Mouse (Mus musculus): Measurements from ENCODE around the gene H2-D1. TPM values are rescaled to one million over a fixed set of nuclear protein-coding genes. Genes with fewer than 3 reads are reported as not detected.

The H2-D1 gene
- polyA plus RNA-seq (2014; fragmentation: Nextera tagmentation; extraction: Ambion mirVana): 38.3 and 42.8 TPM in 2 replicates

GRCm38 (mm10) chr17:35262664-35263522, at the start of gene H2-D1:
TSS of gene H2-D1 (plus strand) at chr17:35262730.
- Histone ChIP-seq H3K9ac (ENCODE audit: low read depth, low read length) (peak within 1 kb of the TSS; percentile 50), H3K36me3 (ENCODE audit: control insufficient read depth, insufficient read depth, low read length) (no peaks in the 10 kb centered on the region), H3K27ac (ENCODE audit: low read depth, low read length) (no peak within 1 kb of the TSS), H3K4me2 (replicated peaks; ENCODE audit: low read depth, low read length) (peak within 1 kb of the TSS; percentile 99), H3K27me3 (ENCODE audit: control insufficient read depth, insufficient read depth, low read length) (peaks cover 25% of the 10 kb centered on the region), H3K9me3 (ENCODE audit: control insufficient read depth, low read length) (no peaks in the 10 kb centered on the region), H3K4me3 (ENCODE audit: low read length) (peak within 1 kb of the TSS; percentile 64), H3K4me1 (ENCODE audit: control insufficient read depth, insufficient read depth, low read length) (no peaks in the 10 kb centered on the region)
- 1% methylated on average over 73 of the region's 73 CpGs for WGBS
- peak; percentile 90 for ATAC-seq (ENCODE audit: low FRiP score, low TSS enrichment)

DNA sequence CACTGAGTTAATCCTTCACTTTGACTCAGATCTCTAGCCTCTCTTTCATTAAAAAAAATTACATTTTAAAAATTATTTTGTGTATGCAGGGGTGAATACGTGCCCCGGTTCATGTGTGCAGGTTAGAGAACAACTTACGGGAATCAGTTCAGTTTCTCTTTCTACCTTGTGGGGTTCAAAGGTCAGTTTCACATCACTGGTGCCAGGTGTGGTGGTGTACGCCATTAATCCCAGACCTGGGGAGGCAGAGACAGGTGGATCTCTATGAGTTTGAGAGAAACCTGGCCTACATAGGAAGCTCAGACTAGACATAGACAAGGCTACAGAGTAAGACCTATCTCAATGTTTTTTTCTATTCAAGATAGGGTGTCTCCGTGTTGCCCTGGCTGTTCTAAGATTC, 49.5 kb upstream of the H2-D1 start:
- H3K27me3 ChIP-seq (ENCODE audit: control insufficient read depth, insufficient read depth, low read length): no peaks in the 10 kb centered on the region
- no peak overlapping the region for H3K4me2 ChIP-seq (replicated peaks; ENCODE audit: low read depth, low read length)
- no peak overlapping the region for H3K27ac ChIP-seq (ENCODE audit: low read depth, low read length)
- ATAC-seq (ENCODE audit: low FRiP score, low TSS enrichment): no peak
- H3K36me3 ChIP-seq (ENCODE audit: control insufficient read depth, insufficient read depth, low read length): no peaks in the 10 kb centered on the region
- WGBS: 88% methylated on average over 5 of the region's 5 CpGs
- H3K4me1 ChIP-seq (ENCODE audit: control insufficient read depth, insufficient read depth, low read length): no peaks in the 10 kb centered on the region
- no peak overlapping the region for H3K9ac ChIP-seq (ENCODE audit: low read depth, low read length)
- no peaks in the 10 kb centered on the region for H3K9me3 ChIP-seq (ENCODE audit: control insufficient read depth, low read length)
- no peak overlapping the region for H3K4me3 ChIP-seq (ENCODE audit: low read length)

GRCm38 (mm10) chr17:35218516-35219193, 43.9 kb upstream of the H2-D1 start:
- Histone ChIP-seq H3K4me1 (ENCODE audit: control insufficient read depth, insufficient read depth, low read length) (no peaks in the 10 kb centered on the region; the same call in 1 of the 2 replicates), H3K36me3 (ENCODE audit: control insufficient read depth, insufficient read depth, low read length) (peaks cover 25% of the 10 kb centered on the region), H3K4me2 (replicated peaks; ENCODE audit: low read depth, low read length) (no peak overlapping the region), H3K4me3 (ENCODE audit: low read length) (no peak overlapping the region), H3K27ac (ENCODE audit: low read depth, low read length) (peak overlapping the region; percentile 15; the same call in 1 of the 2 replicates), H3K9me3 (ENCODE audit: control insufficient read depth, low read length) (no peaks in the 10 kb centered on the region), H3K27me3 (ENCODE audit: control insufficient read depth, insufficient read depth, low read length) (no peaks in the 10 kb centered on the region), H3K9ac (ENCODE audit: low read depth, low read length) (no peak overlapping the region)
- 79% methylated on average over 18 of the region's 18 CpGs for WGBS
- ATAC-seq (ENCODE audit: low FRiP score, low TSS enrichment): no peak

DNA sequence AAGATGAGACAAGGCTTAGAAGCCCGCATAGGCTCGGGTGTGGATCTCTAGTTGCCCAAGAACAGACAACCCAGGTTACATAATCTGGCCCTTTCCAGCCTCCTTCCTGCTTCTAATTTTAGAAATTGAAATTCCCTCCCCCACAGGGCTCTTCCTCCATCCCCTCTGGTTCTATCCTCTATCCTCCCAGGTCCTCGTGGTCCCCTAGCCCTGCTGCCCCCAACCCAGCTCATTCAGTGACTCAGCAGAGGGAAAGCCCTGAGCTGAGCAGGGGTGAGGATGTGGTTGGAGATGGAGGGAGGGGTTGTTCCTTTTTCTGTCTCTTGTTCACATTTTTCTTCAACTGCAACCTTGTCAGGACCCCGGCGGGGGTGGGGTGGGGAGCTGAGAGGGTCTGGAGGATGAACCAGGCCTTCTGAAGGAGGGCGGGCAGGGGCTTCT, 42.9 kb upstream of the H2-D1 start:
- Histone ChIP-seq H3K4me3 (ENCODE audit: low read length) (no peak overlapping the region), H3K27ac (ENCODE audit: low read depth, low read length) (peak overlapping the region; percentile 42; the same call in 1 of the 2 replicates), H3K9ac (ENCODE audit: low read depth, low read length) (no peak overlapping the region), H3K36me3 (ENCODE audit: control insufficient read depth, insufficient read depth, low read length) (peaks cover 25% of the 10 kb centered on the region), H3K4me2 (replicated peaks; ENCODE audit: low read depth, low read length) (no peak overlapping the region), H3K27me3 (ENCODE audit: control insufficient read depth, insufficient read depth, low read length) (no peaks in the 10 kb centered on the region), H3K4me1 (ENCODE audit: control insufficient read depth, insufficient read depth, low read length) (no peaks in the 10 kb centered on the region; the same call in 1 of the 2 replicates), H3K9me3 (ENCODE audit: control insufficient read depth, low read length) (no peaks in the 10 kb centered on the region)
- WGBS: 88% methylated on average over 6 of the region's 6 CpGs
- no peak for ATAC-seq (ENCODE audit: low FRiP score, low TSS enrichment)

- Histone ChIP-seq H3K9me3 (ENCODE audit: control insufficient read depth, low read length) (no peaks in the 10 kb centered on the region), H3K9ac (ENCODE audit: low read depth, low read length) (no peak within 1 kb of the TSS), H3K27me3 (ENCODE audit: control insufficient read depth, insufficient read depth, low read length) (no peaks in the 10 kb centered on the region), H3K36me3 (ENCODE audit: control insufficient read depth, insufficient read depth, low read length) (peaks cover 25% of the 10 kb centered on the region), H3K27ac (ENCODE audit: low read depth, low read length) (peak within 1 kb of the TSS; percentile 51), H3K4me3 (ENCODE audit: low read length) (no peak within 1 kb of the TSS), H3K4me2 (replicated peaks; ENCODE audit: low read depth, low read length) (no peak within 1 kb of the TSS), H3K4me1 (ENCODE audit: control insufficient read depth, insufficient read depth, low read length) (no peaks in the 10 kb centered on the region; the same call in 1 of the 2 replicates)
- peak; percentile 41; the same call in 1 of the 2 replicates for ATAC-seq (ENCODE audit: low FRiP score, low TSS enrichment)
- 72% methylated on average over 28 of the region's 28 CpGs for WGBS
Observed at GRCm38 (mm10) chr17:35220156-35220952, 42.2 kb upstream of the H2-D1 start, which contains the start of gene Gm16181. TSS of gene Gm16181 (plus strand) at chr17:35220834.

GRCm38 (mm10) chr17:35222299-35222698, 40.2 kb upstream of the H2-D1 start:
- Histone ChIP-seq H3K27me3 (ENCODE audit: control insufficient read depth, insufficient read depth, low read length) (no peaks in the 10 kb centered on the region), H3K9me3 (ENCODE audit: control insufficient read depth, low read length) (no peaks in the 10 kb centered on the region), H3K4me1 (ENCODE audit: control insufficient read depth, insufficient read depth, low read length) (no peaks in the 10 kb centered on the region; the same call in 1 of the 2 replicates), H3K4me2 (replicated peaks; ENCODE audit: low read depth, low read length) (no peak overlapping the region), H3K4me3 (ENCODE audit: low read length) (no peak overlapping the region), H3K27ac (ENCODE audit: low read depth, low read length) (no peak overlapping the region), H3K9ac (ENCODE audit: low read depth, low read length) (no peak overlapping the region), H3K36me3 (ENCODE audit: control insufficient read depth, insufficient read depth, low read length) (peaks cover 27% of the 10 kb centered on the region)
- 90% methylated on average over 6 of the region's 6 CpGs for WGBS
- no peak for ATAC-seq (ENCODE audit: low FRiP score, low TSS enrichment)

GRCm38 (mm10) chr17:35224641-35225040, 37.9 kb upstream of the H2-D1 start:
- Histone ChIP-seq H3K9me3 (ENCODE audit: control insufficient read depth, low read length) (no peaks in the 10 kb centered on the region), H3K4me3 (ENCODE audit: low read length) (no peak overlapping the region), H3K4me1 (ENCODE audit: control insufficient read depth, insufficient read depth, low read length) (no peaks in the 10 kb centered on the region; the same call in 1 of the 2 replicates), H3K27ac (ENCODE audit: low read depth, low read length) (no peak overlapping the region), H3K9ac (ENCODE audit: low read depth, low read length) (no peak overlapping the region), H3K4me2 (replicated peaks; ENCODE audit: low read depth, low read length) (no peak overlapping the region), H3K36me3 (ENCODE audit: control insufficient read depth, insufficient read depth, low read length) (peaks cover 47% of the 10 kb centered on the region), H3K27me3 (ENCODE audit: control insufficient read depth, insufficient read depth, low read length) (no peaks in the 10 kb centered on the region)
- WGBS: 92% methylated on average over 4 of the region's 4 CpGs
- no peak for ATAC-seq (ENCODE audit: low FRiP score, low TSS enrichment)

- Histone ChIP-seq H3K4me1 (ENCODE audit: control insufficient read depth, insufficient read depth, low read length) (no peaks in the 10 kb centered on the region), H3K4me2 (replicated peaks; ENCODE audit: low read depth, low read length) (no peak overlapping the region), H3K9ac (ENCODE audit: low read depth, low read length) (no peak overlapping the region), H3K9me3 (ENCODE audit: control insufficient read depth, low read length) (no peaks in the 10 kb centered on the region), H3K27ac (ENCODE audit: low read depth, low read length) (no peak overlapping the region), H3K36me3 (ENCODE audit: control insufficient read depth, insufficient read depth, low read length) (peaks cover 45% of the 10 kb centered on the region), H3K27me3 (ENCODE audit: control insufficient read depth, insufficient read depth, low read length) (no peaks in the 10 kb centered on the region), H3K4me3 (ENCODE audit: low read length) (no peak overlapping the region)
- 96% methylated on average over 5 of the region's 5 CpGs for WGBS
- no peak for ATAC-seq (ENCODE audit: low FRiP score, low TSS enrichment)
Observed at GRCm38 (mm10) chr17:35225456-35225855, 37.1 kb upstream of the H2-D1 start.

Measured in kidney, embryonic 14.5 days (tissue).